Mouse (Mus musculus) hindbrain, embryonic 12.5 days (tissue): ENCODE data around the gene Vamp3. TPM values are rescaled to one million over a fixed set of nuclear protein-coding genes. Genes with fewer than 3 reads are reported as not detected.
"Not testable (repeated sequence)": the region's sequence is repeated elsewhere in the genome, so short reads cannot be mapped to it uniquely, and the experiment has no call there.

ENCODE experiments used
- ATAC-seq: fragments of 200-750 bp; cut with Nextera tagmentation; 2 replicates; pipeline ENCODE4 v1.8.0; 2017; ENCODE audit warnings: moderate TSS enrichment; ENCODE audit not compliant: low FRiP score
- H3K27ac ChIP-seq: fragments of 300-500 bp; sonication (generic); 2 replicates; pipeline ENCODE4 v1.5.1; 2016; ENCODE audit warnings: mild to moderate bottlenecking
- H3K27me3 ChIP-seq: fragments of 300-500 bp; sonication (generic); 2 replicates; pipeline ENCODE4 v1.6.1; 2016; ENCODE audit warnings: mild to moderate bottlenecking
- H3K36me3 ChIP-seq: fragments of 300-500 bp; sonication (generic); 2 replicates; pipeline ENCODE4 v1.6.1; 2016; ENCODE audit warnings: mild to moderate bottlenecking
- H3K4me1 ChIP-seq: fragments of 300-500 bp; sonication (generic); 2 replicates; pipeline ENCODE4 v1.6.1; 2016
- H3K4me2 ChIP-seq: fragments of 300-500 bp; sonication (generic); replicated peaks from 2 replicates; pipeline ENCODE4 v1.6.1; 2016; ENCODE audit warnings: mild to moderate bottlenecking
- H3K4me3 ChIP-seq: fragments of 300-500 bp; sonication (generic); 2 replicates; pipeline ENCODE4 v1.5.1; 2016; ENCODE audit warnings: mild to moderate bottlenecking
- H3K9ac ChIP-seq: fragments of 300-500 bp; sonication (generic); 2 replicates; pipeline ENCODE4 v1.6.1; 2016; ENCODE audit warnings: mild to moderate bottlenecking, moderate library complexity
- H3K9me3 ChIP-seq: fragments of 300-500 bp; sonication (generic); replicated peaks from 2 replicates; pipeline ENCODE4 v1.6.1; 2016; ENCODE audit warnings: mild to moderate bottlenecking
- WGBS: fragments of 180-500 bp; shearing (Covaris S2); methylation state at CpG from one replicate; pipeline ENCODE4 v1.1.7; 2016; 5-methylcytosine and 5-hydroxymethylcytosine counted together
- polyA plus RNA-seq: library from polyadenylated mRNA; unstranded; fragments of >200 nt; fragmentation: Nextera tagmentation; extraction: Ambion mirVana; gene quantifications from 2 replicates; pipeline ENCODE4 v1.2.1, GENCODE M21; 2016

Vamp3 gene
- polyA plus RNA-seq, 1 experiment from 2014 or later: 85.7 TPM

DNA sequence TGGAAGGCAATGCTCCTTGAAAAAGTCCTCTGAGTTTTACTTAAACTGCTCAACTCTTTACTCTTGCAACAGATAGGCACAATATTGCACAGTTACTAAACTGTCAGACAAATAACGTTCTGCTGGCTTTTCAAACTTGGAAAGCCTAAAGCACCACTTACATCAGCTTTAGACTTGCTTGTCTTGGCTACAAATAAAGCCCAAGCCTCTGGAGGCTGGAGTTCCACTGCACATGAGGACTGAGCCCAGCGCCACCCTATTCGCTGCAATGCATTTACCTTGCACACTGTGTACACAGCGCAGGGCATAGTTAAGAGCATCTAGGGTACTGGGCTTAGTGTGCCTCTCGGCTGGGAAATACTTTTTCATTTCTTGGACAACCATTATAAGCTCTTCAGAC is 14.5 kb downstream of the Vamp3 start:
- peak overlapping the region; percentile 54; the same call in 1 of the 2 replicates for H3K4me3 ChIP-seq
- H3K36me3 ChIP-seq: peaks cover 5% of the 10 kb centered on the region; the same call in 1 of the 2 replicates
- WGBS: 53% methylated on average over 5 of the region's 5 CpGs
- H3K27me3 ChIP-seq: peaks cover 11% of the 10 kb centered on the region; the same call in 1 of the 2 replicates
- H3K27ac ChIP-seq: no peak overlapping the region
- H3K4me2 ChIP-seq: peak overlapping the region; percentile 92
- ATAC-seq: no peak
- peaks cover 11% of the 10 kb centered on the region for H3K4me1 ChIP-seq
- H3K9me3 ChIP-seq: no peaks in the 10 kb centered on the region
- no peak overlapping the region for H3K9ac ChIP-seq

DNA sequence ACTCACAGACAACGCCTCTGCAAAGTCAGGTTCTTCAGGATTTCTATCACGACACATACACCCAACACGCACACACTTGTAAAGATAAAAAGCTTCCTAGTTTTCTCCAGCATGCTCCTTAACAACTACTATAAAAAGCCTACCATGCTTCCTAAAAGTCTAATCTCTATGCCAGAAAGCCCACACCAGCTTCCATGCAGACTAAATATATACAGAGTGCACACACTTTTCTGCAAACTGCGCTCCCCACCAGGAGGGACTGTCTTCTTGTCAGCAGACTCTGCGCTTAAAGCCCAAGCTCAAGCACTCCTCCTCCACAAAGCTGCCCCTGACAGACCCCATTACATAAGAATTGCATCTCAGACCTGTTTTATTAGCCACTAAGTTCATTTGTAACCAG is 16.3 kb downstream of the Vamp3 start:
- H3K9me3 ChIP-seq: no peaks in the 10 kb centered on the region
- H3K27me3 ChIP-seq: peaks cover 11% of the 10 kb centered on the region; the same call in 1 of the 2 replicates
- H3K4me2 ChIP-seq: no peak overlapping the region
- no peak overlapping the region for H3K9ac ChIP-seq
- H3K4me3 ChIP-seq: no peak overlapping the region
- 87% methylated on average over 5 of the region's 5 CpGs for WGBS
- no peaks in the 10 kb centered on the region for H3K36me3 ChIP-seq
- H3K27ac ChIP-seq: no peak overlapping the region
- no peak for ATAC-seq
- H3K4me1 ChIP-seq: peaks cover 11% of the 10 kb centered on the region

DNA sequence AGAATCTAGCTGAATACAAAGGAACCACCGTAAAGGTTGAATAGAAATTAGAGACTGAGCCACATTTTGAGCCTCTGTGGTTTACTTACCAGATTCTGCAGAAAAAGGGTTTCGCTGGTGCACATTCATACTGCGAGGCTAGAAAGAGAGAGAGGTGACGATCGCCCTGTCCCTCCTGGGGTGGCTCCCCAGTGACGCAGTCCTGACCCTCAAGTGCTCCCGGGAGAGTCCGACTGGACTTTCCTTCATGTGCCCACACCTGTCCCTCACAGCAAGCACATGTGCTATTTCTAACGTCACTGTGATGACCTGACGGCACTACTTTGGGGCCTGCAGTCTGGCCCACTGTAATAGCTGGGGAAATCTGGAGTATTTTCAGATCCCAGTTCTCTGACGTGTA is 20.0 kb downstream of the Vamp3 start:
- Histone ChIP-seq H3K9me3 (no peaks in the 10 kb centered on the region), H3K4me1 (no peaks in the 10 kb centered on the region), H3K27me3 (no peaks in the 10 kb centered on the region), H3K9ac (no peak overlapping the region), H3K4me3 (no peak overlapping the region), H3K36me3 (no peaks in the 10 kb centered on the region), H3K4me2 (no peak overlapping the region), H3K27ac (no peak overlapping the region)
- no peak for ATAC-seq
- 89% methylated on average over 11 of the region's 11 CpGs for WGBS

DNA sequence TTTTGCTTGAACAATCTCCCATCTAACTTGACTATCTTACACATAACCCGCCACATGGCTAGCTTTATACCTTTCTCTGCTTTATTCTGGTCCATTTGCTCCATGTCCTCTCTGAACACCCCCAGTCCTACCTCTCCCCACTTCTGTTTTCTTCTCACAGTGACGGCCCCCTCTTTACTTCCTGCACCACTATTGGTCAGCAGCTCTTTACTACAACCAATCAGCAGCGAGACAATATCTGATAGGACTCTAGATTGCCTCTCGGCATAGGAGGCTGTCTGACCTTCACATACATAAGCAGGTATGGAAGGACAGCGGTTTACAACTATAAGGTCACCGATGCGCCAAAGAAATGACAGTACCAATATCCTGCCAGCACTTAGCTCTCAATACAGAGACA is 21.2 kb downstream of the Vamp3 start:
- ATAC-seq: no peak
- Histone ChIP-seq H3K36me3 (no peaks in the 10 kb centered on the region), H3K9ac (no peak overlapping the region), H3K4me3 (no peak overlapping the region), H3K4me1 (no peaks in the 10 kb centered on the region), H3K9me3 (no peaks in the 10 kb centered on the region), H3K4me2 (no peak overlapping the region), H3K27me3 (no peaks in the 10 kb centered on the region), H3K27ac (no peak overlapping the region)
- 88% methylated on average over 7 of the region's 7 CpGs for WGBS

DNA sequence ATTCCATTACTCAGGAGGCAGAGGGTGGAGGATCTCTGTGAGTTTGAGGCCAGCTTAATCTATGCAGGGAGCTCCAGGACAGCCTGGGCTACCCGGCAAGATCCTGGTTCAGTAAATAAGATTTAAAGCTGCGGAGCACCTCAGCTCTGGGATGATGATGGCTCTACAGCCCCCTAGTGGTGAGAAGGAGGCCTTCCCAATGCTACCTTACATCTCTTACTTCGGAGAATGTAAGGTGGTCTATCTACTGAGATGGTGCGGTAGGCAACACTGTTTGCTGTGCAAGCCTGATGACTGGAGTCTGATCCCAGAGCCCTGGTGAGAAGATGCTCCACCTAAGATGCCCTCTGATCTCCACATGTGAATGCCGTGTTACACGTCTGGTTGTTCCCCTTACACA is 30.8 kb downstream of the Vamp3 start:
- Histone ChIP-seq H3K36me3 (0 out of 2 replicates have a peak, but pooled peaks cover 2% of the 10 kb centered on the region), H3K4me2 (no peak overlapping the region), H3K9ac (no peak overlapping the region), H3K4me3 (no peak overlapping the region), H3K27ac (no peak overlapping the region), H3K27me3 (no peaks in the 10 kb centered on the region), H3K4me1 (no peaks in the 10 kb centered on the region), H3K9me3 (no peaks in the 10 kb centered on the region)
- WGBS: 50% methylated on average over 6 of the region's 6 CpGs
- ATAC-seq: no peak

DNA sequence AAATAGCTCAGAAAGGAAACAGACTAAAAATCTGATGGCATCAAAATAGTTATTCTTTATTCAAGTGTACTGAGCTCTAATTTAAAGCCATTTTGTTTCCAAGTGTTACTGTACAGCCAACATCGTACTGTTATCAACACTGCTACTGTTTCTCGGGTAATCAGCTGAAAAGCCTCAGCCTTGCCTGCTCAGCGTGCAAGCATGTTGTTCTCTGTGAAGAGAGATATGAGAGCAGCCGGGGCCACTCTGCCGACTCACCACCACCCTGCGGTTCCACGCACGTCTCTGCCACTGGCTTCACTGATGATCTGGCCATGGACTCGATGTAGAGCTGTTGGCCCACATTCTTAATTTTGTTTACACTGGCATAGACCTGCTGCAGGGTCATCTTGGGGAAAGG is 33.6 kb downstream of the Vamp3 start:
- no peak for ATAC-seq

DNA sequence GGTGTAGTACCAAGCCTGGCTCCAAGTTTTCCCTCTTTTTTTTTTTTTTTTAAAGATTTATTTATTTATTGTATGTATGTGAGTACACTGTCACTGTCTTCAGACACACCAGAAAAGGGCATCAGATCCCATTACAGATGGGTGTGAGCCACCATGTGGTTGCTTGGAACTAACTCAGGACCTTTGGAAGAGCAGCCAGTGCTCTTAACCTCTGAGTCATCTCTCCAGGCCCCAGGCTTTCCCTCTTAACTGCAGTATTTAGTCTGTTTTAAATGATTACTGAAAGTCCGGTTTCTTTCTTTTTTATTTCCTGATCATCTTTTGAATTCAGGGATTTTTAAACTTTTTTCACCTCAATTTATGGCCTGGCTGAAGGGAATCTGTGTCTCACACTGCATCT is 40.4 kb downstream of the Vamp3 start:
- 100% methylated on average over 1 of the region's 1 CpGs for WGBS
- H3K4me1 ChIP-seq, H3K4me2 ChIP-seq, H3K9me3 ChIP-seq, ATAC-seq, H3K27me3 ChIP-seq, H3K4me3 ChIP-seq, H3K27ac ChIP-seq, H3K9ac ChIP-seq: not testable (repeated sequence)
- peaks cover 13% of the 10 kb centered on the region; the same call in 1 of the 2 replicates for H3K36me3 ChIP-seq

More for the DNA sequence above, 33.6 kb downstream of the Vamp3 start:
- no peak overlapping the region for H3K9ac ChIP-seq
- 0 out of 2 replicates have a peak, but pooled peaks cover 2% of the 10 kb centered on the region for H3K36me3 ChIP-seq
- 92% methylated on average over 9 of the region's 9 CpGs for WGBS
- no peak overlapping the region for H3K4me3 ChIP-seq
- no peaks in the 10 kb centered on the region for H3K27me3 ChIP-seq
- H3K27ac ChIP-seq: no peak overlapping the region
- H3K4me1 ChIP-seq: no peaks in the 10 kb centered on the region
- no peaks in the 10 kb centered on the region for H3K9me3 ChIP-seq
- no peak overlapping the region for H3K4me2 ChIP-seq

DNA sequence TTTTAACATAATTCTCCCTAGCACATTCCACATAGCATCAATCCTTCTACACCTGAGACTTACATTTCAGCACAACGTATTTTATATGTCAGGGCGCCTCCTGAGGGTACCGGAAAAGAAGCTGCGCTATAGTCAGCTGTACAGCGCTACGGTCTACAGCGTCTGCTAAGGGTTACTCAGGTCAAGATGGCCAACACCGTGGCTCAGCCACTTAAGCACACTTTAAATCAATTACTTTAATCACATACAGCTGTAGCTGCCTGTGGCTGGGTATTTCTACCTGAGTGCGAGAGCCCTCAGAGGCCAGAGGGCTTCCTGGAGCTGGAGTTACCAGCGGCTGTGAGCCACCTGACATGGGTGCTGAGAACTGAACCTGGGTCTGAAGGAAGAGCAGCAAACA is 41.8 kb downstream of the Vamp3 start:
- Histone ChIP-seq H3K27ac (no peak overlapping the region), H3K27me3 (no peaks in the 10 kb centered on the region), H3K9me3 (no peaks in the 10 kb centered on the region), H3K4me1 (no peaks in the 10 kb centered on the region), H3K4me2 (no peak overlapping the region), H3K36me3 (peaks cover 19% of the 10 kb centered on the region; the same call in 1 of the 2 replicates), H3K4me3 (no peak overlapping the region), H3K9ac (no peak overlapping the region)
- 88% methylated on average over 10 of the region's 10 CpGs for WGBS
- no peak for ATAC-seq

DNA sequence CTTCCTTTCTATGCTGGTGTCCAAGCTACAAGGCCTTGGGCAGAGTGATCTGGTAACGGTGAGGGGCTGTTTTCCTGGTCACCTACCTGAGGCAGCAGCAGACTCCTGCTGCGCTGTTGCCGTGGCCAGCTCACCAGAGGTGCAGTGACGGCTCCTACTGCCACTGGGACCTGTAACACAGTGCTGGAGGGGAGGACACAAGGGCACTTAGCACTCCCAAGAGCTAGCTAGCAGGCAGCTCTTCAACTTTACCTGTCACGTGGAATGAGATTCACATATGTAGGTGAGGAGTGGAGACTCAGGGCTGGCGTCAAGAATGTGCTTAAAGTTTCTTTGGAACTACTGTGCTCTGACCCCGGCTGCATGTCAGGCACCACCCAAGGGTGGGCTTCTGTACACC is 47.4 kb downstream of the Vamp3 start:
- Histone ChIP-seq H3K4me2 (no peak overlapping the region), H3K27me3 (no peaks in the 10 kb centered on the region), H3K36me3 (peaks cover 14% of the 10 kb centered on the region; the same call in 1 of the 2 replicates), H3K9ac (no peak overlapping the region), H3K27ac (no peak overlapping the region), H3K9me3 (no peaks in the 10 kb centered on the region), H3K4me1 (no peaks in the 10 kb centered on the region), H3K4me3 (no peak overlapping the region)
- WGBS: 92% methylated on average over 7 of the region's 7 CpGs
- ATAC-seq: no peak

DNA sequence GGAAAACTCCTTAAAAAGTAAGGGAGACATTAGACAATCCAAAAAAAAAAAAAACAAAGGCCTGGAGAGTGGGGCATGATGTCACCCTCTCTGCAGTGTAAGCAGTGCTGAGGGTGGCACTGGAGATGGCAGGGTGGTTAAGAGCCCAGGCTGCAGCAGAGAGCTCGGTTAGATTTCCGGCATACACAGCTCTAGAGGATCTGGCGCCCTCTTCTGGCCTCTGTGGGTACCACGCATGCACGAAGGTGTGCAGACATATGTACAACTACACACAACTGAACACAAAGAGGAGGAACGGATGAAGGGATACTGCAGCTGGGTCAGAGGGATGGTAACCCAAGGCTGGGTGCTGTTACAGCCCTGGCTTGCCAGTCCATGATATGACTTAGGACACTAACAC is 50.8 kb downstream of the Vamp3 start:
- ATAC-seq: no peak
- WGBS: 50% methylated on average over 6 of the region's 6 CpGs
- H3K9me3 ChIP-seq: no peaks in the 10 kb centered on the region

DNA sequence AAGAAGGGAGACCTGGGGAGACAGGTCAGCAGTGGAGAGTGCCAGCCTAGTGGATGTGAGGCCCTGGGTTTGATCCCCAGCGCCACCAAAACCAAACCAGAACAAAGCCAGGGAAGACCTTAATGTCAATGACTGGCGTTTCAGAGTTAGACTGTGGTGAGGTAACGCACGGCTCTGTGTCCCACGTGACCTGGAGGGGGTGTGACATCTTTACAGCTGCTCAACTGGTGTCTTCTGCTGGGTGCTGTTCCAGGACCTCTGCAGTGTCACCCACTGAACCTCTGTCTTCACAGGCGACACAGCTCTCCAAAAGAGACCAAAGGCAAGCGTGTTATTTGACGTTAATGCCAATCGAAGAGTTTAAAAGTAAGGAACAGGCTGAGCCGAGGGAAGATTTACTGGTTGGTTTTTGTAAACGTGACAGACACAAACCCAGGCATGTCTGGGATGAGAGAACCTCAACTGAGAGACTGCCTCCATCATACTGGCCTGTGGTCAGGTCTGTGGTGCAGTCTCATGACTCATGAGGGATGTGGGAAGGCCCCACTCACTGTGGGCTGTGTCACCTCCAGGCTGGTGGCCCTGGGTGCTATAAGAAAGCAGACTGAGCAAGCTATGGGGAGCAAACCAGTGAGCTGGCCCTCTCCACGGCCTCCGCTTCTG is 52.0 kb downstream of the Vamp3 start:
- peaks cover 8% of the 10 kb centered on the region; the same call in 1 of the 2 replicates for H3K36me3 ChIP-seq
- H3K27me3 ChIP-seq: no peaks in the 10 kb centered on the region
- no peak overlapping the region for H3K9ac ChIP-seq
- no peak overlapping the region for H3K27ac ChIP-seq
- no peak for ATAC-seq
- H3K4me3 ChIP-seq: no peak overlapping the region
- 94% methylated on average over 13 of the region's 13 CpGs for WGBS
- no peak overlapping the region for H3K4me2 ChIP-seq
- no peaks in the 10 kb centered on the region for H3K4me1 ChIP-seq
- no peaks in the 10 kb centered on the region for H3K9me3 ChIP-seq

More for the DNA sequence above, 50.8 kb downstream of the Vamp3 start:
- no peaks in the 10 kb centered on the region for H3K4me1 ChIP-seq
- no peaks in the 10 kb centered on the region for H3K27me3 ChIP-seq
- peaks cover 10% of the 10 kb centered on the region; the same call in 1 of the 2 replicates for H3K36me3 ChIP-seq
- no peak overlapping the region for H3K4me3 ChIP-seq
- H3K9ac ChIP-seq: no peak overlapping the region
- H3K4me2 ChIP-seq: no peak overlapping the region
- H3K27ac ChIP-seq: no peak overlapping the region

DNA sequence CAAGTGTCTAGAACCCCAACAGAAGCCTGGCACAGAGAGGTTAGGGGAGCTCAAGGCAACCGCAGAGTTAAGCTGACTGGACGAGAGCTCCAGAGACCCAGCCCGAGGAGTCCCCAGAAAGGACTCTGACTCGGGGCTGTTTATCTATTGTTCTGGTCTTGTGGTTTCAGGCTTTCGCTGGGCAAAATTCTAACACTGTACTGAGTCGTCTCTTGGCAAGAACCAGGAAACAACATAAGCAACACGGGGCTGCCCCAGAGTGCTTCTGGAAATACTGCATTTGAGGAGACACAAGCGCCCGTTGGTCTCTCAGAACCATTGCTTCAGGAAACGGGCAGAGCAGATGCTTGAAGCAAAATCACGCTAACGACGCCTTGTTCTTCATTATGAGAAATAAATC is 56.4 kb downstream of the Vamp3 start:
- Histone ChIP-seq H3K9me3 (no peaks in the 10 kb centered on the region), H3K27ac (no peak overlapping the region), H3K36me3 (no peaks in the 10 kb centered on the region), H3K4me3 (no peak overlapping the region), H3K4me2 (no peak overlapping the region), H3K27me3 (no peaks in the 10 kb centered on the region), H3K9ac (no peak overlapping the region), H3K4me1 (no peaks in the 10 kb centered on the region)
- no peak for ATAC-seq
- 81% methylated on average over 13 of the region's 13 CpGs for WGBS

DNA sequence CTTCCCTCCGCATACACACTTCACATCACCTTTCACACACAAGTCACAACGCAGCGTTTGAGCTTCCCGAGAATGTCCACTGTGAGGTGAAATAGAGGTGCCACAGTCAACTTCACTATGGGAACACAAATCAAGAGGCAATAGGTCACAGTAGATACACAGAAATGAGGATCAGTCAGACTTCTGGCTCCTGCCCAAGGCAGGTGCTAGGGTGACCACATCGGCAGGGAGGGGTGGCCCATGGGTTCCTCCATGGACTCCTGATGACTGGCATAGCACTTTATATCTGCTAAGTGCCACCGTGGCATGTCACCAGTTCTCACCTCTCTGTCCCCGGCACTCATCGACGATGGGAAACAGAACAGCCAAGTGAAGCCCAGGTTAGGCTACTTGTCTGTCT is 59.1 kb downstream of the Vamp3 start:
- no peaks in the 10 kb centered on the region for H3K36me3 ChIP-seq
- H3K9me3 ChIP-seq: no peaks in the 10 kb centered on the region
- no peak overlapping the region for H3K4me3 ChIP-seq
- no peak overlapping the region for H3K27ac ChIP-seq
- no peak overlapping the region for H3K9ac ChIP-seq
- H3K4me2 ChIP-seq: no peak overlapping the region
- no peaks in the 10 kb centered on the region for H3K27me3 ChIP-seq
- no peaks in the 10 kb centered on the region for H3K4me1 ChIP-seq
- 92% methylated on average over 9 of the region's 9 CpGs for WGBS
- ATAC-seq: no peak
